Mouse (Mus musculus) lung, postnatal 36 days (tissue): ENCODE data around the gene Tex11.
"Not testable (repeated sequence)": the region's sequence is repeated elsewhere in the genome, so short reads cannot be mapped to it uniquely, and the experiment has no call there.

Source experiments
- DNase-seq: peaks from one replicate; pipeline ENCODE4 v3.0.0; 2022; ENCODE audit warnings: mixed read lengths

Tex11 gene

DNA sequence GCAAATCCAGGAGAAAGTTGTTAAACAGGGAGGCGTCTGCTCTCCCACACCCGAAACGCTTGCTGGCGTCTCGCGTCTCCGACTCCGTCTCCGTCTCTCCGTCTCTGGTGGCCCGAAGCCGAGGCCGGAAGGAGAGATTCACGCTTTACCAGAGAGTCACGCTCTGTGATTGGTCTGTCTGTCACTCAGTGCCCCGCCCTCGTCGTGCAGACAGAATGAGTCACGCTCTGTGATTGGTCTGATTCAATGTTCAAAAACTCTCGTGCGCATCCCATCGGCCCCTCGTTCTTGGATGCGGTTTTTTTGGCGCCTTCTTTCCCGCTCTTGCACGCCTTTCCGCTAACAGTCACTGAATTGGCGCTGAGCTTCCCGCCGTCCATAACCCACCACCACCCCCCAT lies at the start of gene Tex11:
Gene Tex11, minus strand, starts transcription at position 127 of the 400 bp plus-strand sequence.
- DNase-seq, result no peak

DNA sequence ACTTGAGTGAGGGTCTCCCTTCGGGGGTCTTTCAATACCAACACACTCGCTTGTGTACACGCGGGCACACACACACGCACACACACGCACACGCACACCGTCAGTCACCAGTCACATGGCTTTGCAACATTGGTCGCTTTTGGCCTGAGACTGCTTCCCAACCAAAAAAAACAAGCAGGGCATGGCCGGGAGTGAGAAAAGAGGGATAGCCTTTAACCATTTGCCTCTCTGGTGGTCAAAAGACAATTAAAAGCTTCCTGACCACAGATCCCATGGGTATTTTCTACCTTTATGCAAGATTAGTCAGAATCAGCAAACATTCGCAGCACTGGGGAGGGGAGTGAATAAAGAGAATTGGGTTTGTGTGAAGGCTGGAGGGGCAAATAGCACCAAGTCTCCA lies 26.5 kb upstream of the Tex11 start, which contains the start of gene Slc7a3:
Gene Slc7a3, minus strand, starts transcription at position 101 of the 400 bp plus-strand sequence.
- DNase-seq, result no peak

DNA sequence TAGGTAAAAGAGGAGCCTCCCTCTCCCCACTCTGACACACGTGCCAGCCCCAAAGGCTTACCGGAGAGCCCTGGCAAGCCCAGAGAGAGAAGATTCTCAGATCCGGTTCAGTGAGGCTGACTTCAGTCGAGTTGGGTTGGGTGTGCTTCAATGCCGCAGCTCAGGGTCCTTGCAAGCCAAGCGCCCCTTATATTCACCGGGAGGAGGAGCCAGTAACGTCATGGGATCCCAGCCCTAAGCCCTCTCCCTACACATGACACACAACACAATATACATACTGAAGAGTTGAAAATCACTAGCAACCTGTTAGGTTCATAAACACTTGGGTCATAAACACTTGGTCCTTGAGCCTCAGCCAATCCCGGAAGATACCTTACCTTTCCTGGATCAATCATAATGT lies 25.7 kb upstream of the Tex11 start:
- not testable (repeated sequence) for DNase-seq

DNA sequence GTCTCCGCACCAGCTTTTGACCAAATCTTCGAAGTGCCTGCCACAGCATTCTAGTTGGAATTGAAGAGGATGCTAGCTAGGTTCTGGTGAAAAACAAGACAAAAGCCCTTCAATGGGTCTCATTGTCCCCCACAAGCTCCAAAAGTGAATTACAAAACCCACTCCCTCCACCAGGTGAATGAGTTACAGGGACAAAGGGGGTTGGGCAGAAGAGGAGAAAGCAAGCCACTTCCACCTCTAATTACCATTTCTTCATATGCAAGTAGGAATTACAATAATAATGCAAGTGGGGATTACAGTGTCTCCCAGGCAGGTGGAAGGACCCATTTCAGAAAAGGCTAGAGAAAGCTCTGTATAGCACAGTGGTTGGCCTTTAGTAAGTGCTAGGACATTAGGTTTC lies 24.7 kb upstream of the Tex11 start:
- DNase-seq, result no peak

DNA sequence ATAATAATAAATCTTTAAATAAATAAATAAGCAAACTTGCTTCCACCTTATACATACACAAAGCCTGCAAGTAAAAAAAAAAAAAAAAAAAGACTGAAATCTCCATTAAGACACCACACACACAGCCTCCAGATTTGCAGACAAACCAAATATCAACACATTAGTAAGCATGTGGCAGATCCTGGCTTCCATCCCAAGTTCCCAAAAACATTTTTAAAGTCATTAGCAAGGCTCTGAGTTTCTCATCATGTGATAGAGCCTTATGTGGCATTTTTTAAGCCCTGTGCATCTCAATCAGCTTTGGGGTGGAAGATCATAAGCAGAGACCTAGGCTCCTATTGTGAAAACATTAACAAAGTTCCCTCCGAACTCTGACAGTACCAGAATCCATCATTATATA lies 5.8 kb upstream of the Tex11 start:
- DNase-seq, result no peak

DNA sequence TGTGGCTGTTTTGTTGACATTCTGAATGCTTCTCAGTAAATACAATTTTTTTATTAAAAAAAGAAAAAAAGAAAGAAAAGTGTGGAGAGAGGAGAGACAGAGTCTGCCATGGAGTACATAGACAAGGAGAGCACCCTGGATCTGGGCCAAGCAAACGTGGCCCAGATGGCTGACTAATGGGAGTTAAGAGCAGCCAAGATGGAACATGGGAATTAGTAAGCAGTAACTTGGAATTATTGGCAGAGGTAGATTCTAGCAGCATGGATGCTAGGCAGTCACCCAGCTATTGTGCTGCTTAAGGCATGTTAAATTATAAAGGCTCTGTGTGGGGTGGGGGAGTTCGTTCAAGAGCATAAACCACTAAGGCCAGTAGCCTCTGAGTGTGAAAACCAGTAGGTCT lies 4.0 kb upstream of the Tex11 start:
- DNase-seq, result no peak

DNA sequence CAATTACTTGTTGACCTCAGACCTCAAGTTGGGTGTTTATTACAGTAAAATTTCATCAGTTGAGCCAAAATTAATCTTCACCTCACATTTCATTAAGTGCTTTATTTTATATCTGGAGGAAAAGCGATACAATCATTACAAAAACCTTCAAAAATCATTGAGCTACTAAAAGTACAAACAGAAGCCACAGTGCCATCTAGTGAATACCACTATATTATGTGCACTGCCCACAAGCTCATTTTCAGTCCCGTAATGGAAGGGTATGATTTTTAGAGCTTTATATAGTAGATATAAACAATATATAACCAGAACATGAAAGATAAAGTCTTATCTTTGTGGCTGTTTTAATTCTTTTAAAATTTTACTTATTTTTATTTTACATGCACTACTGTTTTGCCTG lies 115.8 kb downstream of the Tex11 start:
- peak; percentile 34 for DNase-seq

DNA sequence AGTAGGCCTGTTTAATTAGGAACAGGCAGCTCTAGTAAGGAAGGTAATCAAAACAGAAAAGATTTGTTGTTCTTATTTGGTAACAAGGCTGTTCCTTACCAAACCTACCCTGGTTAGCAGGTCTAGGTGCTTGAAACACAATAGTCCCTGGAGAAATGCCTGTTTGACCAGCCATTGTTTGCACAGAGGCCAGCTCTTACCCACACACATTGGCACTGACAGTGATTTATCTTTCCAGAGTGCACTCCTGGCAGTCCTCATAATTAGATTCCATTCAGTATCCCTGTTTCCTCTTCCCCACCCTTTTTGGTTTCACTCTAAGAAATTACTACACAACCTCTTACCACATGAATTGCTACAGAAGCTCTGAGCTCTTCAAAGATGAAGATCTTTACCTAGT lies 220.3 kb downstream of the Tex11 start:
- DNase-seq, result no peak

DNA sequence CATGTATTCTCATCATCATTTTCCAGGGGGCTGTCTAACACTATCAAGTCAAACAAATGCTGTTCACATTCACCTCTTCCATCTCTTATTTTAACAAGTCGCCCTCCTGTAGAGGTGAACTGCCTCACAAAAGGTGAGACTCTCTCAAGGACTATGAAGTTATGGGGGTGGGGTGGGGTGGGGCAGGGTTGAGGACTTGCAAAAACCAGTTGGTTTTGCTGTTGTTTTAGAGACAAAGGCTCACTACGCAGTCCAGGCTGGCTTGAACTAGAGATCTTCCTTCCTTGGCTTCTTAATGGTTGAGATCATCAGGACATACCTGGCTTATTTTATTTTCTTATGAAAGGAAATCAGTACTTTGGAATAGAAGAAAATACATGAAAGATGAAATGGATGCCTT lies 226.7 kb downstream of the Tex11 start:
- no peak for DNase-seq

DNA sequence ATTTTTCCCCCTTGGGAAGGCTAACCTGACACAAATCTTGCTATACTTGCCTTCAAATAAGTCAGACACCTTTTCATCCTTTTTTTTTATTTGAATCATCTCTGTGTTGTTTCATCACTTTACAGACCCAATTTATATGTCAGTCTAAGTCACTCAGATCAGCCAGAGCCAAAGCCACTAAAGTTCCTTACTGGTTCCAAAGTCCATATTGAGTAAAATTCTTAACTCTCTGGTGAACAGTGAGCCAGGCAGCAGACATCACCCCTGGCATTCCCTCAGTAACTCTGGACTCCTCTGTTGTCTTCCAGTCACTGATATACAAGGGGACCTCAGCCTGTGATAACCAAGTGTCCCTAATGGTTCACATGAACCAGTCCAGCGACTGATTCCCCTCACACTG lies 233.9 kb downstream of the Tex11 start:
- no peak for DNase-seq

DNA sequence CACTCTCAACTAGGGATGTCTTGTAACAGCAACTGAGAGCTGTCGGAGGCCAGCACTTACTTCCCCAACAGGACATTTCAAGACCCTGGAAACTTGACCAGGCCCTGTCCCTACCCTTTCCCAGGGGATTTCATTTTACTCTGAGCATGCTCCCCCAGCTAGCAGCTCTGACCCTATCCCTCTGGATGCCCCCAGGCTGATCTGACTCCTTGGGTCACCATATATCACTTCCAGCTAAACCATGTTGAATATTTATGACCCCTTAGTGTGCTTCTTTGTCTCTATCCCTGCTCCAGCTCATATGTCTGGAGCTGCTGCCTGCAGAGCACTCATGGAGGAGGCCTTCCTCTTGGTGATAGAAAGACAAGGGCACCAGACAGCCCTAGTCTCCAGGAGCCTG lies 238.3 kb downstream of the Tex11 start:
- no peak for DNase-seq

DNA sequence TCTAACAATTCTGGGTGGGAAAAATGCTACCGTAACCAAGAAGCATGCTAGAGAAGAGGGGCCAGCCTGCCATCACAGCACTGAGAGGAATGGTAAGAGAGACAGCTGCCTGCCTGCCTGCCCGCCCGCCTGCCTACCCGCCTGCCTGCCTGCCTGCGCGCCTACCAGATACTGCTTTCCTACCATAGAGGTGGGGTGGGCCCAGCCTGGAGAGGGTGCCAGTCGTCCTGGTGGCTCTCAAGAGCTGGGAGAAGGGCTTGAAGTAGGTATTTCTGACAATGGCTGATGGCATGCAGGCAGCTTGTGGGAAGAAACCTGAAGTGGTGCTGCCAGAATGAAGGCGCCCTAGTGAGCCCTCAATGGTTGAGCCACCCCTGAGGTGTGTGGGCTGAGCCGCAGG lies 240.8 kb downstream of the Tex11 start:
- no peak for DNase-seq

DNA sequence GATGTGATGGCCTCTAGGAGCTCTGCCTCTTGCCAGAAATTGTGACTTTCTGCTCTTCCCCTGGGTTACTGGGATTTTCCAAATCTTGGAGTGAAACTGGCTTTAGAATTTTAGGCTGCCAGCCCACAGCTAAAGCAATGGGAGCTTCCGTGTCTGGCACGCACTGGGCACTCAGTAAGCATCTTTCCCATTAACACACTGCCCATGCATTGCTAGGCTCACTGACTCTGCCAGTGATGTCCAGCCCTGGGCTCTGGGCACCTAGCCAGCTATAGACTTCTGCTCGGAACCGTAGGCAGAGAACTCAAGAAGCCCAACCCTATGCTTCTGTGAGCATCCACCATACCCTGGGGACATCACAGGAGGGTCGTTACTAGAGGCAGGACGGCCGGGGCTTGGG lies 243.7 kb downstream of the Tex11 start:
- no peak for DNase-seq

DNA sequence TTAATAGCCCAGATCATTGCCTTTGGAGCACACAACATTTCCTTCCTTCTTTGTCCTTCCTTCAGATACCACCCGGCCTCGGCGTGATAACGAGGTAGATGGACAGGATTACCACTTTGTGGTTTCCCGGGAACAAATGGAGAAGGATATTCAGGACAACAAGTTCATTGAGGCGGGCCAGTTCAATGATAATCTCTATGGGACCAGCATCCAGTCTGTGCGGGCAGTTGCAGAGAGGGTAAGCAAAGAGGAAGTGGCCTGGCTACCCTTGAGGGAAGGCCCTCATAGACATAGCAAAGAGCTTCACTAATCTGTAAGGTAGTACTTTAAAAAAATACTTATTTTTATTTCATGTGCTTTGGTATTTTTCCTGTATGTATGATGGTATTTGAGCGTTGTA lies 245.3 kb downstream of the Tex11 start:
- DNase-seq, result no peak

DNA sequence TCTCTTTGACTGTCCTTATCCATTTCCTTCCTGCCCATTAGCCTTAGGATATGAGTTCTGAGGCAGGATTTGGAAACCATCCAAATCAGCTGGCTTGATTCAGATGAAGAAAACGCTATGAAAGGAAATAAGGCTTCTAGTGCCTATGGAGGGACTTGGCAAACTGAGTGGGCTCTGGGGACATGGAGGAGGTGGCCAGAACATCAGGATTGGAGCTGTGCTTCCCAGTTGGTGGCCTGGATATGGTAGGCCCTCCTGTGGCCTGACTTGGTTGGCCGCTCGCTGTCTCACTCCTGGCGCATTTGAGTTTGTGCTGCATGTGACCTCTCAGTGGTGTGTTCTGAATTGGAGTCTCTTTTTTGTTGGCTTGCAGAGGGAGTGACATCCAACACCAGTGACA lies 248.3 kb downstream of the Tex11 start:
- no peak for DNase-seq

DNA sequence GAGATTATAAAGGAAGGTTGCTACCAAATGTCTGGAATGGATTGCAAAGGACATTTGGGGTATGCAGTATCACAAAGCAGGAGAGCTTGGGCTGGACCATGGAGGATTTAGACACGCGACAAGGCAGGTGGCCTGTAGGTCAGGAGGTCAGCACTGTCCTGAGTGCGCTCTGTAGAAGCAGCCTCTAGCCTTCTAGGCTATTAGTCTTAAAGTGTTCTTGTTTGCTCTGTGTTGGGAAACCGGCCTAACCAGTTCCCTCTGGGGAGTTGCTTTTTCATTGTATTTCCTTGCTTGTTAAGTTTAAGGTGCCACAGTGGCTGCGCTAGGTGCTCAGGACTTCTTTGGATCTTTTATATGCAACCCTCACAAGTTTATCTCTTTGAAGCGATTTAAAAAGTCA lies 257.4 kb downstream of the Tex11 start:
- peak; percentile 74 for DNase-seq

DNA sequence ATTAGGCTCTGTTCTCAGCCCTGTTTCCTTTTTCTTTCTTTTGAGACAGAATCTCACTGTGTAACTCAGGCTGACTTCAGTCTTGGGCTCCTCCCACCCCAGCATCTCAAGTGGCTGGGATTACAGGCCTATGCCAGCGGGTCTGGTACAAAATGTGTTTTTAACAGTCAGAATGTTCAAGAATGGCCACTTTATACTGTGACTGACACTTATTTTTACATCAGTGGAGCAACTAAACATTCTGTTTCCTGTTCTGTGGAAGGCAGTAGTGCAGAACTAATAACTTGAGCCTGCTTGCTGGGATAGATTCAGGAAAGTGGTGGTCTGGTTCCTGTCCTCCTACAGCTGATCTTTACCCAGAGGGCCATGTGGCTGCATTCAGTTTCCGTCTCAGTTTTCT lies 258.8 kb downstream of the Tex11 start:
- peak; percentile 37 for DNase-seq

DNA sequence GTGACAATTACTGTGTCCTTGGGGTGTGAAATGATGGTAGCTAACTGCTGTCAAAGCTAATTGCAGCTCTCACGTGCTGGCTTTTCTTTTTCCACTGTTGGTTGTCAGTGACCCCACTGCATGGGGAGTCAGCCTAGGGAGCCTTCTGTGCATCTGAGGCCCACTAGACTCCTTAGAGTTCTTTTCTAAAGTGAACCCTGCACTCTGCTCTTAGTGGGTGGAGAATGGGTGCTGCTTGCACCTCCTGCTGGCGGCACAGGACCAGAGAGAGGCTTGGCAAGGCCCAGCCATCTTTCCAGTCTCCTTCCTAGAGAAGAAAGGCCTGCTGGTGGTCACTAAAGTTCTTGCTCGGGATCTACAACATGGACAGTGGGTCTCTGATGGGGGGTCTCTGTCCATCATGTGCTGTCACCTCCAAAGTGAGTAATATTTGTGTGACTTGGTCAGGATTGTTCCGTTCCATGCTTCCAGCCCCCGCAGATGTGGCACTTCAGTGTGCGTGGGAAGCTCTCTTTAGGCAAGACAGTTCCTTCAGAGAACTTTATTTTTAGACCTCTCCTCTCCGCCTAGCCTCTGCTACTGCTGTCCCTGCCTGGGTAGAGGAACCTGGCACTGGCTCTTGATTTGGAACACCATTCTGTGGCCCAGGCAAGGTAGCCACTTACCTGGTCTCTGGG lies 261.5 kb downstream of the Tex11 start:
- DNase-seq, result no peak

DNA sequence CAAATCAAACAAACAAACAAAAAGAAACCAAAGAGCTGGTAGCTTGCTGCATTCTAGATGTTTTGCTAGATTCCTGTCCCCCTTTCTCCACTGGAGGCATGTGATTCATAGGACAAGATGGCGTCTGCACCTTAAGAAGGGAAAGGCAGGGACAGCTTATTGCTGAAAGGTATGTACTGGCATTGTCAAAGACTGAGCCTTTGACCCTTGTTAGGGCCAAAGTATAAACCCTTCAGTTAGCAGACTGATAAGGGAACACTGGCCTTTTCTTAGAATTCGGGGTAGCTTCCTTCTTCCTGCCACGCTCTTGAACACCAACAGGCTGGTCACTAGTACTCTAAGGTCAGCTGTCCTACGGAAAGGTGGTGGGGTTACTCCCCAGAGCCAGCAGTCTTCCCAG lies 262.1 kb downstream of the Tex11 start:
- DNase-seq, result no peak

DNA sequence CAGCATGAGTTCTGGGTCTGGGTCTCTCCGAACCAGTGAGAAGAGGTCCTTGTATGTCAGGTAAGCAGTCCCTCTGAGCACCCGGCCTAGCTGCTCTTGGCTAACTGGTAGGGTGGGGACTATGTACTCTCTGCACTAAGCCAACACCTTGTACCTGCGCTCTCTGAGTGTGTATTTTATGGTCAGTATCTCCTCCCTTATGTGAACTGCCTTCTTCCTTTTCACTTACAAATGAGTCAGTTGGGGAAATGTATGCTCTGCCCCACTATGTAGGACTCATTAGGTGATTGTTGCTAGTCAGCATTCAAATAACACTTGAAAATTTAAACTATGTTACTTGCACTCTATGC lies 262.8 kb downstream of the Tex11 start:
- DNase-seq, result peak; percentile 17

DNA sequence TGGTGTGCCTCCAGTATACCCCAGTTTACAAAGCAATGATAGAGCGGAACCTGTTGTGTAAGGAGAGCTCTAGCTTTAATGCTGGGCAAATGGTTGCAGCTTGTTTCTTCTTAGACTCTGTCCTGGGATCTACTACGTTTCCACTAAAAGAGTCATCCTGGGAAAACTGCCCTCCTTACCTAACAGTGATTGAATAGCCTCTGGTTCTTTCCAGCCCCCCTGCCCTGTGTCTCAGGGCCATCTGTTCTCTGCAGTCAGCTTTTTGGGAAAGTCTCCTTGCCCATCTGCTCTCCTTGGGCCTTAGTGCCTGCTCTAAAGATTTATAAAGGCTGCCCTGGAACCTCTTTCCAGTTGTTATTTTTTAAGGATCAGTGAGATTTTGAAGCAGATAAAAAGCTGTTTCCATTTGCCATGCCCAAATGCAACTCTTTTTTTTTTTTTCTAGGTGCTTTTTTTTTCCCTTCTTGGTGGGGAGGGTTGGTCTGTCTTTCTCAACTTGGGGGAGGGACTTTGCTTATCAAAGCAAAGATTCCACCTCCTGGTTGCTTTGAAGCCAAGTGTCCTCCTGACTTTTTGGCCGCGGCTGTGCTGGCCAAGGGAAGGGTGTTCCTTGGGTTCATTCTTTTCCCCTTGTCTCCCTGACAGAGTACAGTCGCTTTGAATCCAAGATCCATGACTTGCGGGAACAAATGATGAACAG lies 263.3 kb downstream of the Tex11 start:
- DNase-seq, result no peak

DNA sequence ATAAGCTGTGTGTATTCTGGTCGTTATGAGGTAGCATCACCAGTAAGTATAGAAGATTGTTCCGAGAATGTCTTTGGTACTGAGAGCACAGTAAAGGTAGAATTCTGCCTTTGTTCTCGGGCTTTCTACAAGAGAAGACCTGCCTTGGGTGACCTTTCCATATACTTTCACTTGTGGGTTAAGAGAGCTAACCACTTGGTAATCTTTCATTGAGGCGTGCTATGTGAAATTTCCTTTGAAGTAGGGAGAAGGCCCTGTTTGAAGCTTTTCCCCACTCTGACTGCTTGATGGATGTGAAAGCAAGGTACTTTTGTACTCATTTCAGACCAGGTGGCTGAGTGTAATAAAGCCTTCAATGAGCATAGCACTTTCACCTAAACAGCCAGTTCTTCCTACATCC lies 270.1 kb downstream of the Tex11 start:
- DNase-seq, result no peak
